Comparison of ENCODE assay signal across 17 mouse cellular contexts in genomic region chr5:120777478-120777877, GRCm38 (mm10). TPM values are rescaled to one million over a fixed set of nuclear protein-coding genes. Genes with fewer than 3 reads are reported as not detected.
A peak's percentile ranks its signal among the peaks of the same experiment; 100 is the strongest.
DNase-seq lines count a peak whose midpoint lies in the region; ATAC-seq and TF ChIP-seq lines count a peak whose summit lies in the region.
"Had no signal": no experiment of that assay in that cellular context is flagged by ENCODE, and none has a peak within 500 bp of the region (broad histone marks: within the 10 kb centered on the region; RNA-seq: fewer than 3 reads in every experiment).

Gene Oas3, minus strand, starts transcription at chr5:120777661.

- peaks cover 10% of the 10 kb centered on the region for H3K4me1 ChIP-seq in heart, embryonic 11.5 days (ENCODE audit: control insufficient read depth, insufficient read depth, low read length)
- H3K4me1 ChIP-seq in bone marrow macrophage, adult 2 months (ENCODE audit: control insufficient read depth, insufficient read depth, low read length): peaks cover 52% of the 10 kb centered on the region
- no peaks in the 10 kb centered on the region for H3K4me1 ChIP-seq in forebrain, embryonic 11.5 days (replicated peaks; ENCODE audit: control insufficient read depth, insufficient read depth, low read length)
- H3K4me1 ChIP-seq: hindbrain, embryonic 12.5 days had no signal

- H3K27ac ChIP-seq in heart, embryonic 11.5 days (ENCODE audit: low read depth, low read length): no peak within 1 kb of the TSS
- H3K27ac ChIP-seq in bone marrow macrophage, adult 2 months (ENCODE audit: insufficient read depth, low read depth, low read length): 0 out of 2 replicates have a peak within 1 kb of the TSS, but pooled peaks have one; percentile 11
- H3K27ac ChIP-seq in forebrain, embryonic 11.5 days (ENCODE audit: low read depth, low read length): no peak within 1 kb of the TSS
- H3K27ac ChIP-seq: embryonic facial prominence, embryonic 13.5 days; heart, adult 2 months; hindbrain, embryonic 12.5 days; liver, embryonic 14.5 days had no signal

- H3K36me3 ChIP-seq in heart, embryonic 11.5 days (ENCODE audit: control insufficient read depth, insufficient read depth, low read length): no peaks in the 10 kb centered on the region
- no peaks in the 10 kb centered on the region for H3K36me3 ChIP-seq in forebrain, embryonic 11.5 days (ENCODE audit: control insufficient read depth, insufficient read depth, low read length)
- H3K36me3 ChIP-seq: embryonic facial prominence, embryonic 13.5 days; hindbrain, embryonic 12.5 days had no signal

- no peaks in the 10 kb centered on the region for H3K9me3 ChIP-seq in heart, embryonic 11.5 days (replicated peaks; ENCODE audit: control insufficient read depth, low read length)
- H3K9me3 ChIP-seq in forebrain, embryonic 11.5 days (ENCODE audit: control insufficient read depth, low read length): no peaks in the 10 kb centered on the region
- H3K9me3 ChIP-seq: embryonic facial prominence, embryonic 13.5 days; hindbrain, embryonic 12.5 days had no signal

- no peak within 1 kb of the TSS for H3K4me2 ChIP-seq in heart, embryonic 11.5 days
- H3K4me2 ChIP-seq in forebrain, embryonic 11.5 days (ENCODE audit: low read depth, low read length, severe bottlenecking): no peak within 1 kb of the TSS
- H3K4me2 ChIP-seq: embryonic facial prominence, embryonic 13.5 days; hindbrain, embryonic 12.5 days had no signal

- no peak within 1 kb of the TSS for H3K4me3 ChIP-seq in heart, embryonic 11.5 days (ENCODE audit: low read depth, low read length)
- peak within 1 kb of the TSS; percentile 64 for H3K4me3 ChIP-seq in bone marrow macrophage, adult 2 months (ENCODE audit: insufficient read depth, low read length)
- no peak within 1 kb of the TSS for H3K4me3 ChIP-seq in forebrain, embryonic 11.5 days (ENCODE audit: low read depth, low read length)
- H3K4me3 ChIP-seq: embryonic facial prominence, embryonic 13.5 days; heart, adult 2 months; hindbrain, embryonic 12.5 days had no signal

- WGBS in heart, embryonic 11.5 days (ENCODE audit: insufficient replicate concordance): 82% methylated on average over 9 of the region's 9 CpGs
- WGBS in forebrain, embryonic 11.5 days: 86% methylated on average over 9 of the region's 9 CpGs

- DNase-seq in heart, postnatal 36 days: no peak
- peak; percentile 34 for DNase-seq in 3134 (ENCODE audit: extremely low read depth, insufficient read length, low spot score)
- no peak for DNase-seq in left cerebral cortex, adult 9 months (ENCODE audit: low spot score in 2 of 2)
- DNase-seq in forebrain, embryonic 11.5 days (ENCODE audit: low spot score): no peak
- no peak for DNase-seq in right cerebral cortex, postnatal 14 days
- DNase-seq: adrenal gland, postnatal 25 days; cerebellum, postnatal 10 days; heart, adult 2 months; kidney, postnatal 10 days; midbrain, embryonic 14.5 days had no signal

- no peaks in the 10 kb centered on the region for H3K27me3 ChIP-seq in heart, embryonic 11.5 days (ENCODE audit: control insufficient read depth, insufficient read depth, low read length)
- no peaks in the 10 kb centered on the region for H3K27me3 ChIP-seq in forebrain, embryonic 11.5 days (ENCODE audit: control insufficient read depth, insufficient read depth, low read length)
- H3K27me3 ChIP-seq: embryonic facial prominence, embryonic 13.5 days; hindbrain, embryonic 12.5 days had no signal

- intact Hi-C loops in heart, postnatal 36 days (cut with DNase I): no loop called here

- TF ChIP-seq CTCF in bone marrow macrophage, adult 2 months (IDR thresholded peaks at IDR 0.05; ENCODE audit: low read depth, low read length): no peak

- no peak for TF ChIP-seq POLR2A in bone marrow macrophage, adult 2 months (IDR thresholded peaks at IDR 0.05; ENCODE audit: borderline replicate concordance, low read depth, low read length)

- H3K9ac ChIP-seq in heart, embryonic 11.5 days (ENCODE audit: low read depth, low read length): peak within 1 kb of the TSS; percentile 5; the same call in 1 of the 2 replicates
- H3K9ac ChIP-seq in forebrain, embryonic 11.5 days (ENCODE audit: low read length): no peak within 1 kb of the TSS
- H3K9ac ChIP-seq: embryonic facial prominence, embryonic 13.5 days; hindbrain, embryonic 12.5 days; liver, embryonic 14.5 days had no signal

- no peak for ATAC-seq in heart, embryonic 11.5 days (replicated peaks; ENCODE audit: insufficient number of reproducible peaks, low FRiP score, low TSS enrichment)
- peak; percentile 58 for ATAC-seq in megakaryocyte progenitor cell, adult 5-6 weeks (replicated peaks; ENCODE audit: poor library complexity)
- ATAC-seq in forebrain, embryonic 11.5 days (replicated peaks; ENCODE audit: low FRiP score): no peak

RNA-seq across cellular contexts. Expression of gene Oas3, which starts in this region (rescaled TPM):
- polyA plus RNA-seq in heart, embryonic 11.5 days (2014; fragmentation: Nextera tagmentation; extraction: Ambion mirVana): 0.09 and 0.11 TPM in 2 replicates
- total RNA-seq in heart, postnatal 36 days (2021): under 1 TPM in 1 of 2 experiments, not detected in 1; 0.51 TPM
- polyA plus RNA-seq in bone marrow macrophage, adult 2 months (2012; ENCODE audit: insufficient read depth, insufficient read length, missing spikeins): 48.7 and 58.3 TPM in 2 replicates
- 1.1 and 1.5 TPM in 2 replicates for total RNA-seq in megakaryocyte progenitor cell, adult 5-6 weeks (2015)
- total RNA-seq in megakaryocyte progenitor cell, adult 5-6 weeks (2017): 1.1 and 1.3 TPM in 2 replicates
- 0.12 and 0.27 TPM in 2 replicates for polyA plus RNA-seq in forebrain, embryonic 11.5 days (2014; fragmentation: Nextera tagmentation; extraction: Ambion mirVana)
- total RNA-seq: left cerebral cortex, adult 8-10 months had no signal

Comparison
In these comparisons a context has a peak if more than half of its experiments do, and no peak if none do; other contexts are left out.
1. RNA of gene Oas3 (polyA plus RNA-seq): 48.7 to 58.3 TPM in bone marrow macrophage, adult 2 months; 0.12 to 0.27 TPM in forebrain, embryonic 11.5 days and 0.09 to 0.11 TPM in heart, embryonic 11.5 days; every median in the first group is over 10 times any median in the second.